25 mouse cellular contexts compared by ENCODE assay signal in genomic region chr8:118306957-118307356, GRCm38 (mm10). TPM values are rescaled to one million over a fixed set of nuclear protein-coding genes. Genes with fewer than 3 reads are reported as not detected.
DNase-seq lines count a peak whose midpoint lies in the region; ATAC-seq and TF ChIP-seq lines count a peak whose summit lies in the region.
"Had no signal": no experiment of that assay in that cellular context is flagged by ENCODE, and none has a peak within 500 bp of the region (broad histone marks: within the 10 kb centered on the region; RNA-seq: fewer than 3 reads in every experiment).

No protein-coding gene starts in this region.

- TF ChIP-seq CTCF in kidney, postnatal 0 days (IDR thresholded peaks at IDR 0.05; ENCODE audit: low read depth): no peak
- TF ChIP-seq CTCF in kidney, adult 2 months (conservative IDR thresholded peaks at IDR 0.05; ENCODE audit: insufficient read depth, insufficient read length, low read depth, low read length): no peak

- no peaks in the 10 kb centered on the region for H3K9me3 ChIP-seq in embryonic facial prominence, embryonic 14.5 days (ENCODE audit: control insufficient read depth, low read length)
- no peaks in the 10 kb centered on the region for H3K9me3 ChIP-seq in embryonic facial prominence, embryonic 10.5 days
- no peaks in the 10 kb centered on the region for H3K9me3 ChIP-seq in kidney, postnatal 0 days (replicated peaks; ENCODE audit: low read length)
- H3K9me3 ChIP-seq: embryonic facial prominence, embryonic 12.5 days; forebrain, embryonic 10.5 days; forebrain, embryonic 13.5 days; heart, embryonic 12.5 days; heart, embryonic 15.5 days; hindbrain, embryonic 12.5 days; hindbrain, embryonic 15.5 days had no signal

- no peak overlapping the region for H3K4me3 ChIP-seq in embryonic facial prominence, embryonic 14.5 days (ENCODE audit: low read depth, low read length)
- H3K4me3 ChIP-seq in embryonic facial prominence, embryonic 10.5 days: no peak overlapping the region
- no peak overlapping the region for H3K4me3 ChIP-seq in kidney, postnatal 0 days (replicated peaks; ENCODE audit: low read depth, low read length)
- H3K4me3 ChIP-seq in kidney, adult 2 months (ENCODE audit: insufficient read depth, low read depth, low read length): no peak overlapping the region
- H3K4me3 ChIP-seq: embryonic facial prominence, embryonic 12.5 days; erythroblast, embryonic 14.5 days; forebrain, embryonic 10.5 days; forebrain, embryonic 13.5 days; heart, embryonic 12.5 days; heart, embryonic 15.5 days; hindbrain, embryonic 12.5 days; hindbrain, embryonic 15.5 days had no signal

- H3K36me3 ChIP-seq in embryonic facial prominence, embryonic 14.5 days (ENCODE audit: control insufficient read depth, insufficient read depth, low read length): no peaks in the 10 kb centered on the region
- H3K36me3 ChIP-seq in embryonic facial prominence, embryonic 10.5 days (replicated peaks): no peaks in the 10 kb centered on the region
- H3K36me3 ChIP-seq in kidney, postnatal 0 days (ENCODE audit: insufficient read depth, low read length): no peaks in the 10 kb centered on the region
- H3K36me3 ChIP-seq in kidney, adult 2 months (ENCODE audit: control insufficient read depth, insufficient read depth, low read length): no peaks in the 10 kb centered on the region
- H3K36me3 ChIP-seq: embryonic facial prominence, embryonic 12.5 days; forebrain, embryonic 10.5 days; heart, embryonic 12.5 days; heart, embryonic 15.5 days; hindbrain, embryonic 12.5 days; hindbrain, embryonic 15.5 days had no signal

- DNase-seq in embryonic facial prominence, embryonic 14.5 days (ENCODE audit: low spot score): peak; percentile 42
- no peak for DNase-seq in embryonic facial prominence, embryonic 10.5 days (ENCODE audit: low spot score)
- peak; percentile 13 for DNase-seq in kidney, postnatal 0 days (ENCODE audit: low spot score)
- no peak for DNase-seq in kidney, adult 2 months
- peak; percentile 74 for DNase-seq in Muller cell, postnatal 12 days (ENCODE audit: inconsistent ontology term)
- DNase-seq in fibroblast of lung, adult 2 months (ENCODE audit: low read depth): peak; percentile 20
- no peak for DNase-seq in testis, postnatal 10 days (ENCODE audit: low spot score)
- DNase-seq: adrenal gland, adult 2 months; adrenal gland, postnatal 14 days; cerebellum, adult 11-12 months; cerebellum, adult 8-10 months; cerebellum, postnatal 10 days; cerebellum, postnatal 36 days; embryo, embryonic 11 days; gastrocnemius, postnatal 25 days; heart, adult 18-20 months had no signal

- no peak overlapping the region for H3K27ac ChIP-seq in embryonic facial prominence, embryonic 14.5 days (replicated peaks; ENCODE audit: low read depth, low read length)
- H3K27ac ChIP-seq in embryonic facial prominence, embryonic 10.5 days (replicated peaks): no peak overlapping the region
- no peak overlapping the region for H3K27ac ChIP-seq in kidney, postnatal 0 days
- H3K27ac ChIP-seq in kidney, adult 2 months (ENCODE audit: insufficient read depth, low read depth, low read length): no peak overlapping the region
- H3K27ac ChIP-seq: embryonic facial prominence, embryonic 12.5 days; forebrain, embryonic 10.5 days; forebrain, embryonic 13.5 days; heart, embryonic 15.5 days; hindbrain, embryonic 12.5 days; hindbrain, embryonic 15.5 days had no signal

- no peak for TF ChIP-seq POLR2A in kidney, adult 2 months (IDR thresholded peaks at IDR 0.05; ENCODE audit: low read depth, low read length)

- WGBS in embryonic facial prominence, embryonic 14.5 days: 56% methylated on average over 10 of the region's 10 CpGs
- 80% methylated on average over 10 of the region's 10 CpGs for WGBS in embryonic facial prominence, embryonic 10.5 days
- 36% methylated on average over 10 of the region's 10 CpGs for WGBS in kidney, postnatal 0 days
- 45% methylated on average over 10 of the region's 10 CpGs for WGBS in kidney, adult 2 months

- H3K4me2 ChIP-seq in embryonic facial prominence, embryonic 14.5 days (ENCODE audit: low read depth, low read length): no peak overlapping the region
- no peak overlapping the region for H3K4me2 ChIP-seq in kidney, postnatal 0 days (ENCODE audit: low read length)
- H3K4me2 ChIP-seq: embryonic facial prominence, embryonic 12.5 days; forebrain, embryonic 13.5 days; heart, embryonic 12.5 days; heart, embryonic 15.5 days; hindbrain, embryonic 12.5 days; hindbrain, embryonic 15.5 days had no signal

- ATAC-seq in embryonic facial prominence, embryonic 14.5 days (ENCODE audit: low read depth): no peak
- no peak for ATAC-seq in kidney, postnatal 0 days (replicated peaks; ENCODE audit: low FRiP score, low read depth)
- ATAC-seq: forebrain, embryonic 13.5 days; Patski had no signal

- H3K27me3 ChIP-seq in embryonic facial prominence, embryonic 14.5 days (replicated peaks; ENCODE audit: control insufficient read depth, insufficient read depth, low read length): no peaks in the 10 kb centered on the region
- H3K27me3 ChIP-seq in embryonic facial prominence, embryonic 10.5 days (replicated peaks; ENCODE audit: low read depth, poor library complexity, severe bottlenecking): no peaks in the 10 kb centered on the region
- no peaks in the 10 kb centered on the region for H3K27me3 ChIP-seq in kidney, postnatal 0 days (ENCODE audit: insufficient read depth, low read length)
- H3K27me3 ChIP-seq in kidney, adult 2 months (replicated peaks; ENCODE audit: control insufficient read depth, insufficient read depth, low read length): no peaks in the 10 kb centered on the region
- H3K27me3 ChIP-seq: embryonic facial prominence, embryonic 12.5 days; forebrain, embryonic 13.5 days; heart, embryonic 15.5 days; hindbrain, embryonic 12.5 days; hindbrain, embryonic 15.5 days; Patski had no signal

- no peak overlapping the region for H3K9ac ChIP-seq in embryonic facial prominence, embryonic 14.5 days (ENCODE audit: low read depth, low read length)
- no peak overlapping the region for H3K9ac ChIP-seq in kidney, postnatal 0 days (ENCODE audit: low read depth, low read length)
- H3K9ac ChIP-seq: embryonic facial prominence, embryonic 12.5 days; forebrain, embryonic 13.5 days; heart, embryonic 12.5 days; heart, embryonic 15.5 days; hindbrain, embryonic 12.5 days; hindbrain, embryonic 15.5 days had no signal

- H3K4me1 ChIP-seq in embryonic facial prominence, embryonic 14.5 days (ENCODE audit: control insufficient read depth, insufficient read depth, low read length): no peaks in the 10 kb centered on the region; the same call in 1 of the 2 replicates
- peaks cover 24% of the 10 kb centered on the region for H3K4me1 ChIP-seq in embryonic facial prominence, embryonic 10.5 days
- no peaks in the 10 kb centered on the region for H3K4me1 ChIP-seq in kidney, postnatal 0 days (replicated peaks; ENCODE audit: insufficient read depth, low read length)
- no peaks in the 10 kb centered on the region for H3K4me1 ChIP-seq in kidney, adult 2 months (ENCODE audit: control insufficient read depth, insufficient read depth, low read length)
- H3K4me1 ChIP-seq: heart, embryonic 15.5 days had no signal

RNA-seq across cellular contexts. Expression of gene Cdh13, which starts 23.4 kb away (rescaled TPM):
- 24.3 and 24.4 TPM in 2 replicates for polyA plus RNA-seq in embryonic facial prominence, embryonic 14.5 days (2014; fragmentation: Nextera tagmentation; extraction: Ambion mirVana)
- polyA plus RNA-seq in embryonic facial prominence, embryonic 10.5 days (2016; fragmentation: Nextera tagmentation; extraction: Ambion mirVana): 2.2 and 2.4 TPM in 2 replicates
- polyA plus RNA-seq in kidney, postnatal 0 days (2015; fragmentation: Nextera tagmentation; extraction: Ambion mirVana): 3.9 and 4.1 TPM in 2 replicates
- polyA plus RNA-seq in kidney, adult 2 months (2012; rRNA removed): 11.6 and 13.4 TPM in 2 replicates
- polyA plus RNA-seq: erythroblast, embryonic 14.5 days had no signal

Comparison
In these comparisons a context has a peak if more than half of its experiments do, and no peak if none do; other contexts are left out.
1. DNase-seq: peak in embryonic facial prominence, embryonic 14.5 days (single experiment), kidney, postnatal 0 days (single experiment), Muller cell, postnatal 12 days (single experiment) and fibroblast of lung, adult 2 months (single experiment); none in embryonic facial prominence, embryonic 10.5 days (single experiment), kidney, adult 2 months (single experiment) and testis, postnatal 10 days (single experiment).